Mouse (Mus musculus) C2C12 (cell line): ENCODE data around the gene Elk3.

Experiments
- CEBPB ChIP-seq: IDR thresholded peaks from one replicate; pipeline ENCODE4 v1.6.1; 2011; ENCODE audit warnings: low read depth, mild to moderate bottlenecking, control low read depth, moderate library complexity
- CTCF ChIP-seq: IDR thresholded peaks from one replicate; pipeline ENCODE4 v1.5.1; 2011; ENCODE audit not compliant: control insufficient read depth, insufficient read depth, insufficient read length
- FOSL1 ChIP-seq: IDR thresholded peaks from one replicate; pipeline ENCODE4 v1.8.0; 2011; ENCODE audit warnings: mild to moderate bottlenecking, low read length; ENCODE audit not compliant: poor library complexity, insufficient read depth, severe bottlenecking
- MAX ChIP-seq: IDR thresholded peaks from one replicate; pipeline ENCODE4 v1.6.1; 2011; ENCODE audit warnings: mild to moderate bottlenecking, control low read depth
- MYOD1 ChIP-seq: IDR thresholded peaks from one replicate; pipeline ENCODE4 v1.6.1; 2011; ENCODE audit warnings: low read depth; ENCODE audit not compliant: control insufficient read depth, insufficient read length
- MYOG ChIP-seq: IDR thresholded peaks from one replicate; pipeline ENCODE4 v1.6.1; 2011; ENCODE audit not compliant: control insufficient read depth, insufficient read length; ENCODE audit errors: extremely low read depth
- USF1 ChIP-seq: IDR thresholded peaks from one replicate; pipeline ENCODE4 v1.6.1; 2011; ENCODE audit warnings: low read depth, mild to moderate bottlenecking, control low read depth, moderate library complexity

DNA sequence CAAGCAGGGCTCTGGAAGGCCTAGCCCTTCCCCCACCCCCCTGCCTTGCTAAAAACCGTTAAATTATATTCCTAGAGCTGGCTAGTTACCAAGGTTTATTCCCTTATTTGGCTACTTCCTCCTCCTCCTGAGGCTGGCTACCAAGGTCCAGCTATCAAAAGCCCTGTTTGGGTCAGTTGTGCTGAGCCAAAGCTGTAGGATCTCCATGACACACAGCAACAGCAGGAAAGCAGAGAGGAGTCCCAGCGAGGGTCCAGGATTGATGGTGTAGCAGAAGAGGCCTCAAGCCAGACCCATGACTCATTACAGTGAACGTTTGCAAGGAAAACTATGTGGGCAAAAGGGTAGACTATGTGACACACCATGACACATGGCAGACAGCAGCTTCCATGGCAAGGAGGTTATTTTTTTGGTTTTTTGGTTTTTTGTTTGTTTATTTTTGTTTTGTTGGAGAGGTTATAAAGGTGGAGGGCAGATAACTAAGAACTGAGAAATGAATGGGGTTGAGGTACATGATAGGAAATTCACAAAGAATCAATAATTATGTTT is 21.4 kb upstream of the Elk3 start:
- TF ChIP-seq CTCF (no peak), CEBPB (no peak), MYOD1 (peak; percentile 12), MAX (no peak), USF1 (no peak), MYOG (no peak), FOSL1 (peak; percentile 90)
